Mouse (Mus musculus) erythroblast, embryonic 14.5 days (primary cell): ENCODE results near the gene Rpia.

Experiments used
- GATA1 ChIP-seq: IDR thresholded peaks from 2 replicates; pipeline ENCODE4 v1.6.1; 2012; ENCODE audit warnings: low read length, inconsistent platforms, mixed read lengths
- TAL1 ChIP-seq: IDR thresholded peaks from 3 replicates; pipeline ENCODE4 v1.6.1; 2012; ENCODE audit warnings: low read length, inconsistent platforms, mixed read lengths

DNA sequence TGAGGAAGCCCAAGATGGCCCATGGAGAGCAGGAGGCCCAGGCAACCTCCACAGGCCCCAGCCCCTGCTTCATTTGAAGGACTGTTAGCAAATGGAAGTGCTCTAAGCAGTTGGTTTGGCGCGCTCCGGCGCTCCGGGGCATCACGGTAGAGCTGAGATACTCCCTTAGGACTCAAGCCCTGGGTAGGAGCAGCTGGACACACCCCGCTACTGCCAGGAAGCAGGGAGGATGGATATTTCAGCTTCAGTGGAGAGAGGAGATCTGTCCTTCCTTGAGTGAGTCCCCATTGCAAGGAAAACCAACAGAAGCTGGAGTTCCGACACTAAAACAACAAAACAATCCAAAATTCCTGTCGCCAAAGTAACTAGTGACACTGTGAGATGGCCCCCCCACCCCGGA lies 37.2 kb downstream of the Rpia start:
- no peak for TF ChIP-seq GATA1
- no peak for TF ChIP-seq TAL1
